Mouse (Mus musculus): ENCODE data around the gene Ccdc107. TPM values are rescaled to one million over a fixed set of nuclear protein-coding genes. Genes with fewer than 3 reads are reported as not detected.

Ccdc107 gene
- total RNA-seq (2021) = 10 to 100 TPM; 49.7 to 58.0 TPM
- long read RNA-seq, experiment 1, transcript Ccdc107-201 (6 exons, 817 nt) = major isoform, 15 of 18 reads
- long read RNA-seq, experiment 1, partial matches to known transcripts = 1 of 18 reads
- long read RNA-seq, experiment 1, other reads (novel, unspliced or antisense) = 2 of 18 reads
- long read RNA-seq, experiment 2, transcript Ccdc107-201 (6 exons, 817 nt) = major isoform, 64 of 82 reads
- long read RNA-seq, experiment 2, transcript Ccdc107-202 (5 exons, 865 nt) = minor isoform, 7 of 82 reads
- long read RNA-seq, experiment 2, partial matches to known transcripts = 5 of 82 reads
- long read RNA-seq, experiment 2, other reads (novel, unspliced or antisense) = 6 of 82 reads

DNA sequence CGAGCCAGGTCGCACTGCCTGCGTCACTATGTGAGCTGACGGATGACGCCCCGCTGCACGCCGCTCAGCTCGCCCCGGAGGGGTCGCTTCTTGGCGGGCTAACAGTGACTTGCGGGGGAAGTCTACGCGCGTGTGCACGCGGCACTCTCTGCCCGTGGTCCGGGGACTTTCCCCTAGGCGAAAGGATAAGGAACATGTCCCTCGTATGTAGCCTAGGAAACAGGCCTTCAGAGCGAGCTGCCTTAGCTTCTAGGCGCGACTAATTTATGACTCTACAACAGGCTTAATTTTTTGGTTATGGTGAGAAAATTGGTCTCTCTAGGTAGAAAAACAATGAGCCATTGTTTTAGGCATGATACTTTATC, at the start of gene Ccdc107:
TSS of gene Ccdc107 (plus strand) at position 80 of the 365 bp plus-strand sequence.
- DNase-seq (ENCODE audit: low spot score in 2 of 2) = peak; percentile 81 to 82

DNA sequence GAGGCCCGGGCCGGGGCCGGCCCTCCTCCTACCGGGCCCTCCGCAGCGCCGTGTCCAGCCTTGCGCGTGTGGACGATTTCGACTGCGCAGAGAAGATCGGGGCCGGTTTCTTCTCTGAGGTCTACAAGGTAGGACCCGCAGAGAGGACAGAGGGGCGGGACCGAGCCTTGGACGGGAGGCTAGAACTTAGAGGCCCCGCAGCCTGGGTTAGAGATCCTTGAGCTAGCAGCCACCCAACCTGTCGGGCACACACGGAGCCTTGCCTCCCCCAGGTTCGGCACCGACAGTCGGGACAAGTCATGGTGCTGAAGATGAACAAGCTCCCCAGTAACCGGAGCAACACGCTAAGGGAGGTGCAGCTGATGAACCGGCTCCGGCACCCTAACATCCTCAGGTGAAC, 49.2 kb upstream of the Ccdc107 start:
- no peak for DNase-seq (ENCODE audit: low spot score in 2 of 2)

DNA sequence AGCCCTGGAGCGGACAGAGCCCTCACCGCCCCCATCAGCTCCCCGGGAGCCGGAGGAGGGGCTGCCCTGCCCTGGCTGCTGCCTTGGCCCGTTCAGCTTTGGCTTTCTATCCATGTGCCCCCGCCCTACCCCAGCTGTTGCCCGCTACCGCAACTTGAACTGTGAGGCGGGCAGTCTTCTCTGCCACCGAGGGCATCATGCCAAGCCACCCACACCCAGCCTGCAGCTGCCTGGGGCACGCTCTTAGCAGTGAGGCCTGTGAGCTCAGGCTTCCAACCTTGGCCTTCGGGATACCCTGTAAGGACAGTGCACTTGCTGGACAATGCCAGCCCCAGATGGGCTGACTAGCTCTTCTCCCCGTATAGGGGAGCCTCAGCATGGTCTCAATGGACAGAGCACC, 45.4 kb upstream of the Ccdc107 start:
- DNase-seq (ENCODE audit: low spot score in 2 of 2) = peak in 1 of 2 experiments; percentile 51

DNA sequence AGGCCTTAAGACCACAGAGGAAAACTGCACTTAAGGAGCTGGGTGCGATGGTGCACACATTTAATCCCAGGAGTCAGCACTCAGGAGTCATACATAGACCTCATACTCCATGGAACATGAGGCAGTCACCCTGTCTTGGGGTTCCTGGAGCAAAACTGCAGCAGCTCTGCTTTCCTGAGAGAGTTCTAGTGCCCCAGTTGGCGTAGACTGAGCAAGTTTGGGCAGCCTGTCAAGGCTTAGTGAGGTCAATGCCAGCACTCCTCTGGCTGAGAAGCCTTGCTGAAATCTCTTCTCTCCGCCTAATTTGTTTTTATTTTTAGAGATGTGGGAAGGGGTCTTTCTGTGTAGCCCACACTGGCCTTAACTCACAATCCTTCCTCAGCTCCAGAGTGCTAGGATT, 44.1 kb upstream of the Ccdc107 start:
- DNase-seq (ENCODE audit: low spot score in 2 of 2) = no peak

DNA sequence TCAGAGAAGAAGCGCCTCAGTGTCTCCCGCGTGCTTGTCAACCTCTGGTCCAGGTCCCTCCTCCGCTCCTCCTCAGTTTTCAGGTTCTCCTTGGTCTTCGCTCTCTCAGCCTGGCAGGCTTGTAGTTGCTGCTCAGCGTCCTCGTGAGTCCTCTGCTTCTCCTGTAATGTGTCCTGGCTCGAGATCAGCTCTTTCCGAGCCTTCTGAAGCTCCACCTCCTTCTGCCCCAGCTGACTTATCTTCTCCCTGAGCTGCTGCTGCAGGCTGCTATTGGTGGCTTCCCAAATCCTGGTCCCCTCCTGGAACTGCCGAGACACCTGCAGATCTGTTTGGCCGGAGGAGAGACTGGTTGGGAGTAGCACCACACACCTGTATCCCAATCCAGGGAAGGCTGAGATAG, 40.4 kb upstream of the Ccdc107 start:
- no peak for DNase-seq (ENCODE audit: low spot score in 2 of 2)

DNA sequence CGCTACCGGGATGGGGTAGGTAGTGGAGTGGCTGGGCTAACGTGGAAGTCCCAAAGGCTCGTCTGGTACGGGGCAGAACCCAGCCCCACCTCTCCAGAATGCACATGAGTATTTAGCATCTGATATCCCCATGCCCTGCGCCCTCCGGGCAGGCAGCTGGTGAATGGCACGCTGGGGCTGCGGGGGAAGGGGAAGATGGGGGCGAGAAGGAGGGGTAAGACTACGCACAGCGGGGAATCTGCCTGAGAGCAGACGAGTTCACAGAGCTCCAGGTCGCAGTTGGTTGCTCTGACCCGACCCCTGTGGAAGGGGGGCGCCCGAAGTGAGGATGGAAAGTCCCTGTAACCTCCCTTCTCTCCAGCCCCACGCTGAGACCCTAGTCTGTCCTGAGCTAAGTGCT, 39.3 kb upstream of the Ccdc107 start:
- no peak for DNase-seq (ENCODE audit: low spot score in 2 of 2)

DNA sequence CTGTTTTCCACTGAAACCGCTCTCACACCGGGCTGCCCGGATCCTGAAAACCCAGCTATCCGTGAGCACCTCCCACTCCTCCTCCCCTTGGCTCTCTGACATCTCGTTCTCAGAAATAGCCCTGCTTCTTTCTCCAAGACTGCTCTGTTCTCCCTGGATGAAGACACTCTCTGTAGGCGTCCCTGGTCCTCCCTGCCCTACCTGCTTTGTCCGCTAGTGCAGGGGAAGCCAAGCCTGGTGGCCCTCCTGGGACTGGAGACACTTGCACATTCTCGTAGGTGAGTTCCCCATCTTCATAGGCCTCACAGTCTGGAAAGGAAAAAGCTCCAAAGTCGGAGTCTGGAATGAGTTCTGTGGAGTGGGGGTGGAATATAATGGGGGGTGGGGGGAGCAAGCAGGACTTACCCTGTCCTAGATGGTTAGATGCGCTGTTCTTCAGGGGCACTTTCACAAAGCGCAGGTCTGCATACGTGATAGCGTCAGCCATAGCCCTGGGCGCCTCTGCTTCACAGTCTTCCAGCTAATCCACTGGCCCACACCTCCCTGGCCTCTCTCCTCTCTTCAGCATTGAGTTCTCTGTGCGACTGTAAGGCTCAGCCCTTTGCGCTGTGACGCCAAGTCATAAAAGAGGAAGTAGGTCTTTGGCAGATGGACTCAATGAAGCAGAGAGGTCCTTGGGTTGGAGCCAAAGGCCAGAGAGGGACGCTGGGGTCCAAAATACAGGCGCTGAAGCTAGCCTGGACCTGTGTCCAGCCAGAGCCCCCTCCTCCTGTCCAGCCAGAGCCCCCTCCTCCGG, 38.5 kb upstream of the Ccdc107 start, which contains the start of gene Cd72:
TSS of gene Cd72 (minus strand) at position 588 of the 796 bp plus-strand sequence.
- no peak for DNase-seq (ENCODE audit: low spot score in 2 of 2)

DNA sequence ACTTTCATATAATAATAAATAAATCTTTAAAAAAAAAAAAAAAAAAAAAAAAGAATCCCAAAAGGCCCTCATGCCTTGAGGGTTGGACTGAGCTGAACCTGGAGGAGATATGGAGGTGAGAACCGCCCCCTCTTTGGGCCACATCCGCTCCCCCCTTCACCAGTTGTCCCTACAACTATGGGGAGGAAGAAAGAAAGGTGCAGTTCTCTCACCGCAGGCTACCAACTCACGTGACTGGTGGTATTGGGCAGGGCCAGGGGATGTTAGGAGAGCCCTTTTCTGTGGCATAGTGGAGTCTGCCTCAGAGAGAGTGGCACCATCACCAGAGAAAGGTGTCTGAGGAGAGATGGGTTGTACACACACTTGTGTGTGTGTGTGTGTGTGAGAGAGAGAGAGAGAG, 36.2 kb upstream of the Ccdc107 start:
- no peak for DNase-seq (ENCODE audit: low spot score in 2 of 2)

DNA sequence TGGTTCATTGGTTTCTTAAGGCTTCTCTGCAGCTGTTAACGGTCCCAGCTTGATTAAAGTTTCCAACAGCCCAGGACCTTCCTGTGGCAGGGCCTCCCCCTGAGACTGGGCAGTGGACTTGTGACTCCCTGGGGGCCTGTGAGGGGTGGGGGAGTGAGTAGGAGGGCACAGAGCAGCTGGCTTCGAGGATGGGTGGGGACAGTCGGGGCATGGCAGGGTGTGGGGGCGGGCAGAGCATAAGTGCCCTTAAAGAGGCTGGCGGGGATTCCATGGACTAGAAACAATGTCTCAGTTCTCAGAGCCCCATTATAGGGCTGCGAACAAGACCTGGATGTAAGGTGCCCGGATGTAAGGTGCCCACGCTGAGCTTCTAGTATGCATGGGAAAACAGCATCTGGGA, 35.6 kb upstream of the Ccdc107 start:
- no peak for DNase-seq (ENCODE audit: low spot score in 2 of 2)

DNA sequence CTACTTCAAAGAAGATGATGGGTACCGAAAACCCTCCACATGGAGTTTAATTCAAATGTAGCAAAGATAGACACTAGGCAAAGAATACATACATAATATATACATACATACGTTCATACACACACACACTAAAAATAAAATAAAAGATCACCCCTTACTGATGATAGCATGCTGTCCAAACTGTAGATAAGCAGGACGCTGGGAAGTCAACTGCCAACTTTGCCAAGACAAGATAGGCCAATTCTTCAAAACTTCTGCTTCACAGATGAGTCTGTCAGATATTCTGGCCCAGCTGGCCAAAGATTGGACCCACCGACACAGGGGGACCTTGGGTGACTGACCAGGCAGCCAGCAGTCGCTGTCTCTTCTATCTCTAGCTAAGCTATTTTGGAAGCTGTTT, 29.6 kb upstream of the Ccdc107 start:
- no peak for DNase-seq (ENCODE audit: low spot score in 2 of 2)

DNA sequence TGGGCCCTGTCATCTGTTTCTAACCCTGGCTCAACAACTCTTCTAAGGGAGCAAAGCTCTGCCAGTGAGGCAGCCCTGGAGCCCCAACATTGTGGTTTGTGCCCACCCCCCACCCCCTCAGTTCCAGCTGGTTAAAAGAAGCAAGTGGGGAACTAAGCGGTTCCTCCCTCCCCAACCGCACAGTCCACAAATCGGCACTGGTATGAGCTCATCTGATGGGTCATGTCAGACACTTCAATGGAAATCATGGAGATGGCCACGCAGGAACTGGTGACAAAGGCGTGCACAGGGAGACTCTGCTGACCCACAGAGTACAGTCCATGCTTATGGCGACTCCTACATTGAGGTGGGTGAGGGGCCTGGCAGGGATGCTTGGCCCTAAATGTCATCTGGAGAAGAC, 26.8 kb upstream of the Ccdc107 start:
- no peak for DNase-seq (ENCODE audit: low spot score in 2 of 2)

DNA sequence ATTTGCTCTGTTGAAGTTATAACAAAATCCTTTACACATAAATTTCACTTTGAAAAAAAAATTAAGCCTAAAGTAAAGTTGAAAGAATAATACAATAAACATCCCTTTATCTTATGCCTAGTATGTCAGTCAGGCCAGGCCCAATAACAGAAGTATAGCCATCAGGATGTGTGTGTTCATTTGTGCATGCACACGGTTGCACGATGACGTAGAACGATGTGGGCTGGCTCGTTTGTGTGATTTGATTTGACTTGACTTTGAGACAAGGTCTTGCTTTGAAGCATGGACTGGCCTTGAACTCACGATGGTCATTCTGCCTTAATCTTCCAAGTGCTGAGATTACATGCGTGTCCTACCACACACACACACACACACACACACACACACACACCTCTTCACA, 25.8 kb upstream of the Ccdc107 start:
- DNase-seq (ENCODE audit: low spot score in 2 of 2) = no peak

DNA sequence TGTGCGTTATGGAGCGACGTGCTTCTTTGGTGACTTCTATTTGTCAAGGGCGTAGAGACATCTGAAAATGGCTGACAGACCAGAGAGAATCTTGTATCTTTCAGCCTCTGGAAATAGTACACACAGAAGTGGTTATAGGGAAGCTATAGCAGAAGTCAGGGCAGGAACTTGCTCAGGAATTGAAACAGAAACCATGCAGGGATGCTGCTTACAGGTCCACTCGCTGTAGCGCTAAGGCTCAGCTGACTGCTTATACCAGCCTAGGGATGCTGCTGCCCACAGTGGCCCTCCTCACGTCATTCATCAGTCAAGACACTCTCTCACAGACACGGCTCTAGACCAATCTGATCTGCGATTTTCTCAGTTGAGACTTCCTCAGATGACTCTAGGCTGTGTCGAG, 22.4 kb upstream of the Ccdc107 start:
- no peak for DNase-seq (ENCODE audit: low spot score in 2 of 2)

DNA sequence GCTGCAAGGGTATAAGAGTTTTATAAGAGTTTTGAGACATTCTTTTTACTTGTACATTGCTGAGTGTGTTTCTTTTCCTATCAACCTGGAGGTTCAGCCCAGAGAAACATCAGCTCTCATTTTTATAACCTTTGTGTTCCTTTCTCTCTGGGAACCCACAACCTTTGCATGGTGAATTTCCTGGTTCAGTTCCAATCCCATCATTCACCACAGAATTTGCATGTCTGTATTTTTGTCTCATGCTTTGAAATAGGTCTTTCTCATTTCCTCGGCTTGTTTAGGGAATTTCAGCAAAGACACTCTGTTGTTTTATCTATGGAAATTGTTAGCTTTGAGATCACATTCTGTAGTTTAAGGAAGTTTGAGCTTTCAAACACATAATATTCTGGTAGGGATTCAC, 19.1 kb upstream of the Ccdc107 start:
- no peak for DNase-seq (ENCODE audit: low spot score in 2 of 2)

DNA sequence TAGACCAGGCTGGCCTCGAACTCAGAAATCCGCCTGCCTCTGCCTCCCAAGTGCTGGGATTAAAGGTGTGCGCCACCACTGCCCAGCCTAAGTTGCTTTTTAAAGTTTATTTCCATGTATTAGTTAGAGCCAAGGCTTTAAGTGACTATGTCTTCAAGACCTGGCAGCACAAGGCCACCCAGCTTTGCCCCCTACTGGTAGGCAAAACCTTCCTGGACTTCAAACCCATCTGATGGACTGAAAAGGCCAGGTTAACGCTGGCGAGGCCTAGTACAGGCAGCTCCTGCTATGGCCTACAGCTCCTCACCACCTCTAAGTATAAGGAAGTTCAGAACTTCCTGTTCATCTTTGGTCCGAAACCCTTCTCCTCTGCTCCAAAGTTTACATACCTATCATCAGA, 16.1 kb upstream of the Ccdc107 start:
- DNase-seq (ENCODE audit: low spot score in 2 of 2) = no peak

DNA sequence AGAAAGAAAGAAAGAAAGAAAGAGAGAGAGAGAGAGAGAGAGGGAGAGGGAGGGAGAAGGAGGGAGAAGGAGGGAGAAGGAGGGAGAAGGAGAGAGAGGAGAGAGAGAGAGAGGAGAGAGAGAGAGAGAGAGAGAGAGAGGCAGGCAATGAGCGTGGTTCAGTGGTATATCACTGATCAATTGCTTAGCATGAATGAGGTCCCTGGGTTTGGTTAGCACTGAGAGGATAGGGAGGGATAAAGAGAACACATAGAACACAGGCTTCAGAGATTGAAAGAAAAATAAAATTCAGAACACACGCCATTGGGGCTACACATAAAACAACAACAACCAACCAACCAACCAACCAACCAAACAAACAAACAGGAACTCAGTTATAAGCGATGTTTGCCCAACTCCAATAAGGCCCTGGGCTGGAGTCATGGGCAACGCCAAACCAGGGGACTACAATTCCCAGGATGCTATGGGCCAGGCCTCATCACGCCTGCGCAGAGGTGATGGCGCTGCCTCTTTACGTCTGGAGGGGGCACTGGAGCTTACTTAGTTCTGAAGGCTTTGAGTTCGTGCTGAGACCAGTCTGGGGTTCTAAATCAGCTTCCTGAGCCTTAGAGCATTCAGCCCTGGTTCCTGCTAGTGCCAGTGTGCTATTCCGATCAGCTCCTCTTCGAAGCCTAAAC, 14.7 kb upstream of the Ccdc107 start:
- DNase-seq (ENCODE audit: low spot score in 2 of 2) = peak; percentile 79 to 81

DNA sequence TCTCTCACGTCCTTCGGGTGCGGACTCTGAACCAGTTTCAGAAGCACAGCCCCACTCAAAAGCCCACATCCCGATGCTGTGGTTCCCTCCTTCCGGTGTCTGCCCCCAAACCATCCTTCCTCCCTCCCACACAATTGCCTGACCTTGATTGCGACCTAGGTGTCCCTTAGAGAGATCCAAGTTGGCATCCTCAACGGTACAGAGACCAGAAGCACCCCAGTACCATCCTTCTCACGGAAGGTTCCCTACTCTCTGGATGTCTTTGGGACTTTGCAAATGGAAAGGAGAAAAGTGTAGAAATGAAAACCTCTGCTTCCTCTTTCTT, 14.2 kb upstream of the Ccdc107 start:
- no peak for DNase-seq (ENCODE audit: low spot score in 2 of 2)

DNA sequence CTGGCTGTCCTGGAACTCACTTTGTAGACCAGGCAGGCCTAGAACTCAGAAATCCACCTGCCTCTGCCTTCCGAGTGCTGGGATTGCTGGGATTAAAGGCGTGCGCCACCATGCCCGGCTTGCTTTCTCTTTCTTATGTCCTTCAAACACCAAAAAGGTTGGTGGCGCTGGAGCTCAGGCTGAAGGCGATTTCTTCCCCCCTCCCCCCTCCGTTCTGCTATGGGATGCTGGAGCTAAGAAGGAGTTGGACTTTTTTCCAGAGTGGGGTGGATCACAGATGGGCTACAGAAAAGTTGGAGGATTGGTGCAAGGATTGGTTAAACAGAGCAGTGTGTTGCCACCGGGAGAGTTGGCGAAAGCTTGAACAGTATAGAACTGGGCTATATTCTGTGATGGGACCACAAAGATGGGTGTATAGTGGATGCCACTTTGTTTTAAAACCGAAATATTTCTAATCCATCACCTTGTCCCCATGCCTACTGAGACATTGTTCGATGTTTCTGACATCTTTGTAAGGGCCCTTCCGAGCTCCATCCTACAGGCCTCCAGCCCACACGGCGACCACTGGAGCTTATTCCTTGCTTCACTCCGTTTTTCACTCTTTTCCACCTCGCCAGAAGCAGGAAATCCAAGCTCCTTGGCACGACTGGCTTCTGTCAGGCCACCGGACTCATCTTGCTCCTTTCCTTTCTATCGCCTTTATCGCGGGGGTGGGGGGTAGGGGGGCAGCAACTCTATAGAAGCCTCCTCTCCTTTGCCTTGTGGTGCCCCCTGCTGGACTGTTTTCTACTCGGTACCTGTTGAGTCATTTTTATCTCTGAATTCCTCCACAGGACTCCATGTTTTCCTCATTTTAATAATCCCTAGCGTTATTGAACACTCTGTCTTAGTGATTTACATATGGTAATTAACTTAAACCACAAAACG, 13.5 kb upstream of the Ccdc107 start:
- DNase-seq (ENCODE audit: low spot score in 2 of 2) = peak; percentile 57 to 74

DNA sequence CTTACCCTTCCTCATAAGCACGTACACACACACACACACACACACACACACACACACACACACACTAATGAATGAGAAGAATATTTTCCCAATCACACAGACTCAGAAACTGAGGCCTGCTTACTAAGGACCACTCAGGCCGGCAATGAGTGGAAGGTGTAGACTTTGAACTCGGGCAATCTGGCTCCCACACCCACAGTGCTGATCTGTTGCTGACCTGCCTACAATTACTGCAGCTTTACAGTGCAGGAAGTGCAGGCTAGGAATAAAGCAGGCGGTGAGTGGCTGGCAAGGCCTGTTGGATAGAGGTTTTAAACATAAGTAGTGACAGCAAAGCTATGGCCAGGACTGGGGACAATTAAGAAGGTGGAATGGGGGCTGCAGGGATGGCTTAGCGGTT, 11.7 kb upstream of the Ccdc107 start:
- no peak for DNase-seq (ENCODE audit: low spot score in 2 of 2)

DNA sequence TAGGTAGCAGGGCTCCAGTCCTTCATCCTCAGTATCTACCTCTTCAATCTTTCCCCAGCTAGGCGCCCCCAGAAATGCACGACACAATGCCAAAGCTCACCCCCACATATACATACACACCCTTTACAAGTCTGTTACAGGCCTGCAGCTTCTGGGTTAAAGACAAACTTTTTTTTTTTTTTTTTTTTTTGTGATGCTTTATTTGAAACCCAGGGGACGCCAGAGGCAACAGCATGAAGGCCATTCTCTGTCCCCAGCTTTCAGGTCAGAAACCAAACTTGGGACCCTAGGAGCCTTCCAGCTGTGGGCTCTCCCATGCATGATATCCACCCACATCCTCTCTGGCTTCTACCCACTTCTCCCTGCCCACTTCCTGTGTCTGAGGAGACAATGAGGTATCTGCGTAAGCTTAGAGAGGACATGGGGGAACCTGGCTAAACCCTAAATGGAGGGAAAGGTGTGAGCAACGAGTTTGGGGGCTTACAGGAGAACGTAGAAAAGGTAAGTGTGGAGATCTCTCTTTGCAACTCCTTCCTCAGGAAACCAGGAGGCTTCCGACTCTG, 10.7 kb upstream of the Ccdc107 start:
- no peak for DNase-seq (ENCODE audit: low spot score in 2 of 2)

DNA sequence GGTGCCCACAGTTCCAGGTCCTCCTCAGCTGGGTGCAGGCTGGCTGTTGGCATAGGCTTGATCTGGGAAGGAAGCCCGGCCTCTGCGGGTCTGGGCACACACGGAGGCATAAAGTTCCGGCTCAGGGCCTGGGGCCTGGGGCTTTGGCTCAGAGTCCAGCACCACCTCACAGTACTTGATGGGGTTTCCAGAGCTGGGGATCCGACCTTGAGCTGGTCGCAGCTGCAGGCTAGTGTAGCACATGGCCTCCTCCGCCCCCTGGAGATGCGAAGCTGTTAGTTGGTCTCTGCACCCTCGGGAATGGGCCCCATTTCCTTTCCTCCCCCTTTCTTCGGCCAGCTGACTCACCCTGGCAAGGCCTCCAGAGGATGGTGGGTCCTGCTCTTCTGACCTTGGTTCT, 10.1 kb upstream of the Ccdc107 start:
- peak in 1 of 2 experiments; percentile 40 for DNase-seq (ENCODE audit: low spot score in 2 of 2)

All from adrenal gland, adult 18-20 months (tissue).